Comparison of ENCODE assay signal across 8 mouse cellular contexts in the genomic region with DNA sequence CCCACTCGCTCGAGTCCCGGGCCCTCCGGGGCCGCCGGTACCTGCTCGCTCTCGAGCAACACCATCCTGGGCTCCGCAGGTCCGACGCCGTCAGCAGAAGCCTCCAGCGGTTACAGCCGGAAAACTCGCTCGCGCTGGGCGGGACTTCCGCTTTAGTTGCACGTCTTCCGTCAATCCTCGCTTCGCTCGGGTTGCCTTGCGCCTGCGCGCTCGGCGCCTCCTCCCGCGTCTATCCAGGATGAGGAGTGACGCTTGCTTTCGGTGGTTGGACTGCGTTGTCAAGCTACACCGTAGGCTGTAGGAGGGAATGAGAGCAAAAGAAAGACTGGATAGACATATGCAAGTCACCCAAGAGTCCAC. TPM values are rescaled to one million over a fixed set of nuclear protein-coding genes. Genes with fewer than 3 reads are reported as not detected.
DNase-seq lines count a peak whose midpoint lies in the region; ATAC-seq lines count a peak whose summit lies in the region.

A gene (minus strand): TSS at position 162 of the 360 bp plus-strand sequence.

- intact Hi-C loops in gastrocnemius, postnatal 14 days (cut with DNase I; ENCODE audit: low total_unique reads): no loop called here
- intact Hi-C loops in left cerebral cortex, postnatal 10 days (cut with DNase I): no loop called here

- DNase-seq in adrenal gland, adult (ENCODE audit: inconsistent age in 2 of 2, low spot score in 1 of 2): peak; percentile 94 to 97
- peak; percentile 97 for DNase-seq in embryo, embryonic 10.5 days (ENCODE audit: low spot score)
- peak; percentile 94 for DNase-seq in gastrocnemius, postnatal 14 days
- peak; percentile 89 to 96 for DNase-seq in left cerebral cortex, postnatal 10 days (ENCODE audit: extremely low spot score in 1 of 2, low spot score in 2 of 2)
- peak; percentile 90 for DNase-seq in right cerebral cortex, postnatal 25 days
- DNase-seq in urinary bladder, postnatal 4 days (ENCODE audit: low spot score in 2 of 2): peak; percentile 85 to 92

- ATAC-seq in inflammation-experienced regulatory T-cells, adult 6 months: peak; percentile 96
- ATAC-seq in megakaryocyte-erythroid progenitor cell, adult 5-6 weeks (replicated peaks; ENCODE audit: low FRiP score, low TSS enrichment, poor library complexity, severe bottlenecking): peak; percentile 97

RNA-seq across cellular contexts. Expression of the gene that starts here (rescaled TPM):
- total RNA-seq in gastrocnemius, postnatal 14 days (2021): 100 to 1,000 TPM; 130 to 138 TPM
- polyA plus RNA-seq in inflammation-experienced regulatory T-cells, adult 6 months (2017; shearing (Covaris generic)): 100 to 1,000 TPM; 288 to 331 (median 298) TPM
- total RNA-seq in left cerebral cortex, postnatal 10 days (2021): 100 to 1,000 TPM; 159 to 171 TPM
- total RNA-seq in megakaryocyte-erythroid progenitor cell, adult 5-6 weeks (2014; fragmentation: Nextera tagmentation): 137 and 155 TPM in 2 replicates
- total RNA-seq in megakaryocyte-erythroid progenitor cell, adult 5-6 weeks (2017): 129 and 225 TPM in 2 replicates

Comparison
In these comparisons a context has a peak if more than half of its experiments do, and no peak if none do; other contexts are left out.
1. Peak in every context shown above with its lines: DNase-seq and ATAC-seq.